In genomic region chr5:130078834-130079156, GRCm38 (mm10) we compare ENCODE assay signal across 8 mouse cellular contexts. TPM values are rescaled to one million over a fixed set of nuclear protein-coding genes. Genes with fewer than 3 reads are reported as not detected.
DNase-seq lines count a peak whose midpoint lies in the region; ATAC-seq and TF ChIP-seq lines count a peak whose summit lies in the region.

No protein-coding gene starts in this region.

- no peak for TF ChIP-seq CTCF in kidney, adult 2 months (conservative IDR thresholded peaks at IDR 0.05; ENCODE audit: insufficient read depth, insufficient read length, low read depth, low read length)
- no peak for TF ChIP-seq CTCF in bone marrow macrophage, adult 2 months (IDR thresholded peaks at IDR 0.05; ENCODE audit: low read depth, low read length)

- no peak; the same call in 1 of the 2 replicates for ATAC-seq in hindbrain, embryonic 11.5 days (ENCODE audit: low FRiP score)
- peak; percentile 20; the same call in 1 of the 2 replicates for ATAC-seq in midbrain, embryonic 11.5 days (ENCODE audit: low FRiP score)

- H3K27me3 ChIP-seq in kidney, adult 2 months (replicated peaks; ENCODE audit: control insufficient read depth, insufficient read depth, low read length) = no peaks in the 10 kb centered on the region
- no peaks in the 10 kb centered on the region for H3K27me3 ChIP-seq in hindbrain, embryonic 11.5 days (ENCODE audit: control insufficient read depth, insufficient read depth, low read length)
- no peaks in the 10 kb centered on the region for H3K27me3 ChIP-seq in midbrain, embryonic 11.5 days (ENCODE audit: control insufficient read depth, insufficient read depth, low read length)

- peak overlapping the region; percentile 81 for H3K4me2 ChIP-seq in hindbrain, embryonic 11.5 days (replicated peaks; ENCODE audit: low read depth, low read length)
- peak overlapping the region; percentile 67 for H3K4me2 ChIP-seq in midbrain, embryonic 11.5 days

- WGBS in kidney, adult 2 months = 49% methylated on average over 6 of the region's 6 CpGs
- 42% methylated on average over 6 of the region's 6 CpGs for WGBS in hindbrain, embryonic 11.5 days
- 46% methylated on average over 6 of the region's 6 CpGs for whole genome bisulfite sequencing in midbrain, embryonic 11.5 days

- H3K9me3 ChIP-seq in hindbrain, embryonic 11.5 days (ENCODE audit: control insufficient read depth, low read length) = no peaks in the 10 kb centered on the region
- peaks cover 4% of the 10 kb centered on the region; the same call in 1 of the 2 replicates for H3K9me3 ChIP-seq in midbrain, embryonic 11.5 days (ENCODE audit: control insufficient read depth, low read length)

- no peak for DNase-seq in kidney, adult 2 months
- DNase-seq in kidney, postnatal 14 days = no peak
- no peak for DNase-seq in hindbrain, embryonic 11.5 days (ENCODE audit: low spot score)
- DNase-seq in midbrain, embryonic 11.5 days (ENCODE audit: low spot score, missing footprints) = no peak
- no peak for DNase-seq in spleen, adult 12 weeks (ENCODE audit: low spot score)
- no peak for DNase-seq in urinary bladder, adult 18-20 months (ENCODE audit: low spot score in 2 of 2)
- DNase-seq in spleen, postnatal 36 days (ENCODE audit: low spot score in 2 of 2) = no peak

- H3K9ac ChIP-seq in hindbrain, embryonic 11.5 days (ENCODE audit: low read depth, low read length) = peak overlapping the region; percentile 93; the same call in 1 of the 2 replicates
- peak overlapping the region; percentile 46 for H3K9ac ChIP-seq in midbrain, embryonic 11.5 days (ENCODE audit: low read length)

- peak overlapping the region; percentile 60 for H3K4me3 ChIP-seq in kidney, adult 2 months (ENCODE audit: insufficient read depth, low read depth, low read length)
- peak overlapping the region; percentile 77 for H3K4me3 ChIP-seq in bone marrow macrophage, adult 2 months (ENCODE audit: insufficient read depth, low read length)
- H3K4me3 ChIP-seq in hindbrain, embryonic 11.5 days (ENCODE audit: low read depth, low read length) = peak overlapping the region; percentile 79
- peak overlapping the region; percentile 64; the same call in 1 of the 2 replicates for H3K4me3 ChIP-seq in midbrain, embryonic 11.5 days (ENCODE audit: low read depth, low read length)

- peak overlapping the region; percentile 25 for H3K27ac ChIP-seq in kidney, adult 2 months (ENCODE audit: insufficient read depth, low read depth, low read length)
- H3K27ac ChIP-seq in bone marrow macrophage, adult 2 months (ENCODE audit: insufficient read depth, low read depth, low read length) = peak overlapping the region; percentile 29
- H3K27ac ChIP-seq in hindbrain, embryonic 11.5 days (ENCODE audit: low read depth, low read length) = peak overlapping the region; percentile 30; the same call in 1 of the 2 replicates
- H3K27ac ChIP-seq in midbrain, embryonic 11.5 days (ENCODE audit: low read depth, low read length) = no peak overlapping the region; the same call in 1 of the 2 replicates

- no peak for TF ChIP-seq POLR2A in kidney, adult 2 months (IDR thresholded peaks at IDR 0.05; ENCODE audit: low read depth, low read length)
- TF ChIP-seq POLR2A in bone marrow macrophage, adult 2 months (IDR thresholded peaks at IDR 0.05; ENCODE audit: borderline replicate concordance, low read depth, low read length) = no peak

- H3K36me3 ChIP-seq in kidney, adult 2 months (ENCODE audit: control insufficient read depth, insufficient read depth, low read length) = no peaks in the 10 kb centered on the region
- H3K36me3 ChIP-seq in hindbrain, embryonic 11.5 days (ENCODE audit: control insufficient read depth, insufficient read depth, low read length) = no peaks in the 10 kb centered on the region; the same call in 1 of the 2 replicates
- H3K36me3 ChIP-seq in midbrain, embryonic 11.5 days (ENCODE audit: control insufficient read depth, insufficient read depth, low read length) = no peaks in the 10 kb centered on the region; the same call in 1 of the 2 replicates

- 0 out of 2 replicates have a peak, but pooled peaks cover 6% of the 10 kb centered on the region for H3K4me1 ChIP-seq in kidney, adult 2 months (ENCODE audit: control insufficient read depth, insufficient read depth, low read length)
- peaks cover 32% of the 10 kb centered on the region for H3K4me1 ChIP-seq in bone marrow macrophage, adult 2 months (ENCODE audit: control insufficient read depth, insufficient read depth, low read length)
- H3K4me1 ChIP-seq in hindbrain, embryonic 11.5 days (replicated peaks; ENCODE audit: control insufficient read depth, insufficient read depth, low read length) = no peaks in the 10 kb centered on the region; the same call in 1 of the 2 replicates
- peaks cover 5% of the 10 kb centered on the region for H3K4me1 ChIP-seq in midbrain, embryonic 11.5 days (ENCODE audit: control insufficient read depth, insufficient read depth, low read length)

RNA-seq across cellular contexts. Expression of gene Tpst1, which starts 5.7 kb away (rescaled TPM):
- polyA plus RNA-seq in kidney, adult 2 months (2012; rRNA removed) = 8.0 and 8.7 TPM in 2 replicates
- 14.7 and 15.5 TPM in 2 replicates for polyA plus RNA-seq in bone marrow macrophage, adult 2 months (2012; ENCODE audit: insufficient read depth, insufficient read length, missing spikeins)
- polyA plus RNA-seq in hindbrain, embryonic 11.5 days (2014; fragmentation: Nextera tagmentation; extraction: Ambion mirVana) = 61.5 and 63.7 TPM in 2 replicates
- 64.7 and 68.7 TPM in 2 replicates for polyA plus RNA-seq in midbrain, embryonic 11.5 days (2014; fragmentation: Nextera tagmentation; extraction: Ambion mirVana)

RNA-seq across cellular contexts. Expression of gene Crcp, which starts 49.7 kb away (rescaled TPM):
- 14.4 and 19.3 TPM in 2 replicates for polyA plus RNA-seq in kidney, adult 2 months (2012; rRNA removed)
- 30.1 and 31.5 TPM in 2 replicates for polyA plus RNA-seq in bone marrow macrophage, adult 2 months (2012; ENCODE audit: insufficient read depth, insufficient read length, missing spikeins)
- polyA plus RNA-seq in hindbrain, embryonic 11.5 days (2014; fragmentation: Nextera tagmentation; extraction: Ambion mirVana) = 42.2 and 44.8 TPM in 2 replicates
- 41.1 and 42.7 TPM in 2 replicates for polyA plus RNA-seq in midbrain, embryonic 11.5 days (2014; fragmentation: Nextera tagmentation; extraction: Ambion mirVana)

RNA-seq across cellular contexts. Expression of gene Asl, which starts 49.7 kb away (rescaled TPM):
- polyA plus RNA-seq in kidney, adult 2 months (2012; rRNA removed) = 440 and 469 TPM in 2 replicates
- 72.7 and 80.7 TPM in 2 replicates for polyA plus RNA-seq in bone marrow macrophage, adult 2 months (2012; ENCODE audit: insufficient read depth, insufficient read length, missing spikeins)
- polyA plus RNA-seq in hindbrain, embryonic 11.5 days (2014; fragmentation: Nextera tagmentation; extraction: Ambion mirVana) = 26.0 and 34.1 TPM in 2 replicates
- polyA plus RNA-seq in midbrain, embryonic 11.5 days (2014; fragmentation: Nextera tagmentation; extraction: Ambion mirVana) = 24.2 and 30.1 TPM in 2 replicates
